Mouse (Mus musculus): ENCODE measurements around the gene Stx11. TPM values are rescaled to one million over a fixed set of nuclear protein-coding genes. Genes with fewer than 3 reads are reported as not detected.

The Stx11 gene
- polyA plus RNA-seq, 1 experiment from 2014 or later: 11.9 TPM

- no peaks in the 10 kb centered on the region for H3K27me3 ChIP-seq (ENCODE audit: insufficient read depth, low read length)
- no peaks in the 10 kb centered on the region for H3K36me3 ChIP-seq (replicated peaks; ENCODE audit: insufficient read depth, low read length)
- ATAC-seq (no peak), DNase-seq (no peak)
- H3K4me3 ChIP-seq (ENCODE audit: low read depth, low read length): no peak overlapping the region
- no peak overlapping the region for H3K9ac ChIP-seq (replicated peaks)
- H3K9me3 ChIP-seq (ENCODE audit: low read length): no peaks in the 10 kb centered on the region
- no peak for TF ChIP-seq CTCF (IDR thresholded peaks at IDR 0.05; ENCODE audit: low read depth)
- TF ChIP-seq EP300 (IDR thresholded peaks at IDR 0.05; ENCODE audit: low read depth): no peak
- no peak overlapping the region for H3K27ac ChIP-seq (ENCODE audit: low read depth)
- H3K4me2 ChIP-seq (ENCODE audit: low read depth, low read length): no peak overlapping the region
- H3K4me1 ChIP-seq (ENCODE audit: insufficient read depth): no peaks in the 10 kb centered on the region
- 65% methylated on average over 5 of the region's 5 CpGs for WGBS (ENCODE audit: insufficient replicate concordance)
Measured at GRCm38 (mm10) chr10:12904140-12904528, 60.0 kb downstream of the Stx11 start.

- no peaks in the 10 kb centered on the region for H3K9me3 ChIP-seq (ENCODE audit: low read length)
- WGBS (ENCODE audit: insufficient replicate concordance): 61% methylated on average over 5 of the region's 5 CpGs
Measured at GRCm38 (mm10) chr10:12903440-12904139, 60.5 kb downstream of the Stx11 start.

GRCm38 (mm10) chr10:12899901-12900300 lies 64.2 kb downstream of the Stx11 start:
- Histone ChIP-seq H3K9ac (replicated peaks) (no peak overlapping the region), H3K27ac (ENCODE audit: low read depth) (no peak overlapping the region), H3K27me3 (ENCODE audit: insufficient read depth, low read length) (no peaks in the 10 kb centered on the region), H3K9me3 (ENCODE audit: low read length) (no peaks in the 10 kb centered on the region), H3K4me1 (ENCODE audit: insufficient read depth) (no peaks in the 10 kb centered on the region), H3K36me3 (replicated peaks; ENCODE audit: insufficient read depth, low read length) (no peaks in the 10 kb centered on the region), H3K4me2 (ENCODE audit: low read depth, low read length) (no peak overlapping the region), H3K4me3 (ENCODE audit: low read depth, low read length) (no peak overlapping the region)
- TF ChIP-seq CTCF (IDR thresholded peaks at IDR 0.05; ENCODE audit: low read depth): no peak
- TF ChIP-seq EP300 (IDR thresholded peaks at IDR 0.05; ENCODE audit: low read depth): no peak
- ATAC-seq (no peak), DNase-seq (no peak)
- 87% methylated on average over 5 of the region's 5 CpGs for WGBS (ENCODE audit: insufficient replicate concordance)

More at GRCm38 (mm10) chr10:12903440-12904139, 60.5 kb downstream of the Stx11 start:
- H3K27me3 ChIP-seq (ENCODE audit: insufficient read depth, low read length): no peaks in the 10 kb centered on the region
- H3K4me3 ChIP-seq (ENCODE audit: low read depth, low read length): no peak overlapping the region
- no peak overlapping the region for H3K9ac ChIP-seq (replicated peaks)
- no peaks in the 10 kb centered on the region for H3K36me3 ChIP-seq (replicated peaks; ENCODE audit: insufficient read depth, low read length)
- no peak overlapping the region for H3K4me2 ChIP-seq (ENCODE audit: low read depth, low read length)
- no peaks in the 10 kb centered on the region for H3K4me1 ChIP-seq (ENCODE audit: insufficient read depth)
- ATAC-seq: no peak
- H3K27ac ChIP-seq (ENCODE audit: low read depth): no peak overlapping the region
- TF ChIP-seq CTCF (IDR thresholded peaks at IDR 0.05; ENCODE audit: low read depth) (no peak), EP300 (IDR thresholded peaks at IDR 0.05; ENCODE audit: low read depth) (no peak)
- DNase-seq: no peak

GRCm38 (mm10) chr10:12893339-12893738 lies 70.8 kb downstream of the Stx11 start:
- 85% methylated on average over 3 of the region's 3 CpGs for WGBS (ENCODE audit: insufficient replicate concordance)
- Histone ChIP-seq H3K4me3 (ENCODE audit: low read depth, low read length) (no peak overlapping the region), H3K27me3 (ENCODE audit: insufficient read depth, low read length) (no peaks in the 10 kb centered on the region), H3K4me2 (ENCODE audit: low read depth, low read length) (no peak overlapping the region), H3K9ac (replicated peaks) (no peak overlapping the region), H3K4me1 (ENCODE audit: insufficient read depth) (no peaks in the 10 kb centered on the region), H3K36me3 (replicated peaks; ENCODE audit: insufficient read depth, low read length) (no peaks in the 10 kb centered on the region), H3K27ac (ENCODE audit: low read depth) (no peak overlapping the region), H3K9me3 (ENCODE audit: low read length) (no peaks in the 10 kb centered on the region)
- DNase-seq (no peak), ATAC-seq (no peak)
- no peak for TF ChIP-seq CTCF (IDR thresholded peaks at IDR 0.05; ENCODE audit: low read depth)
- no peak for TF ChIP-seq EP300 (IDR thresholded peaks at IDR 0.05; ENCODE audit: low read depth)

- 62% methylated on average over 13 of the region's 13 CpGs for WGBS (ENCODE audit: insufficient replicate concordance)
- Histone ChIP-seq H3K36me3 (replicated peaks; ENCODE audit: insufficient read depth, low read length) (no peaks in the 10 kb centered on the region), H3K4me1 (ENCODE audit: insufficient read depth) (no peaks in the 10 kb centered on the region), H3K9me3 (ENCODE audit: low read length) (no peaks in the 10 kb centered on the region), H3K4me3 (ENCODE audit: low read depth, low read length) (no peak overlapping the region), H3K27me3 (ENCODE audit: insufficient read depth, low read length) (no peaks in the 10 kb centered on the region), H3K27ac (ENCODE audit: low read depth) (no peak overlapping the region), H3K4me2 (ENCODE audit: low read depth, low read length) (no peak overlapping the region), H3K9ac (replicated peaks) (no peak overlapping the region)
- TF ChIP-seq EP300 (IDR thresholded peaks at IDR 0.05; ENCODE audit: low read depth) (no peak), CTCF (IDR thresholded peaks at IDR 0.05; ENCODE audit: low read depth) (no peak)
- DNase-seq (no peak), ATAC-seq (no peak)
Measured at GRCm38 (mm10) chr10:12888373-12888772, 75.7 kb downstream of the Stx11 start.

Other genes starting within 250 kb of the Stx11 start
- gene Utrn, start 94.9 kb downstream of the Stx11 start, polyA plus RNA-seq (2015; fragmentation: Nextera tagmentation; extraction: Ambion mirVana): 8.0 and 9.7 TPM in 2 replicates
- gene Sf3b5, start 41.0 kb upstream of the Stx11 start, polyA plus RNA-seq (2015; fragmentation: Nextera tagmentation; extraction: Ambion mirVana): 14.3 and 15.5 TPM in 2 replicates
- gene Plagl1, start 96.2 kb upstream of the Stx11 start, polyA plus RNA-seq (2015; fragmentation: Nextera tagmentation; extraction: Ambion mirVana): 11.3 and 12.6 TPM in 2 replicates
- gene Zc2hc1b, start 213.7 kb upstream of the Stx11 start, polyA plus RNA-seq (2015; fragmentation: Nextera tagmentation; extraction: Ambion mirVana): not detected in 2 replicates
- gene Ltv1, start 228.9 kb upstream of the Stx11 start, polyA plus RNA-seq (2015; fragmentation: Nextera tagmentation; extraction: Ambion mirVana): 22.9 and 23.6 TPM in 2 replicates

Measured in liver, postnatal 0 days (tissue).